Mouse (Mus musculus) central nervous system, embryonic 14 days (tissue): ENCODE measurements around the gene Entpd5. TPM values are rescaled to one million over a fixed set of nuclear protein-coding genes. Genes with fewer than 3 reads are reported as not detected.

Experiments
- polyA plus RNA-seq: library from polyadenylated mRNA; depleted of rRNA; stranded (reverse); fragments of >200 nt; gene quantifications from 2 replicates; pipeline ENCODE4 v1.2.3, GENCODE M21; 2012; rRNA removed

Entpd5 gene
- 8.6 and 8.9 TPM in 2 replicates for polyA plus RNA-seq

GRCm38 (mm10) chr12:84408819-84409507 lies at the start of gene Entpd5, which contains the start of gene Bbof1:
Entpd5 (minus strand) TSS chr12:84409029.
Bbof1 (plus strand) TSS chr12:84409071.

GRCm38 (mm10) chr12:84450718-84451646 lies 42.2 kb upstream of the Entpd5 start, which contains the start of the genes Aldh6a1 and Lin52:
Aldh6a1 (minus strand) TSS chr12:84451004.
Lin52 (plus strand) TSS chr12:84451422.

GRCm38 (mm10) chr12:84416834-84417604 lies 8.2 kb upstream of the Entpd5 start, which contains the start of gene Rnf113a2:
Rnf113a2 (plus strand) TSS chr12:84417196.

GRCm38 (mm10) chr12:84361555-84362489 lies 47.0 kb downstream of the Entpd5 start, which contains the start of the genes Coq6 and Fam161b:
Coq6 (plus strand) TSS chr12:84361657.
Fam161b (minus strand) TSS chr12:84361833.

Other genes starting within 250 kb of the Entpd5 start
- gene Elmsan1, start 190.1 kb downstream of the Entpd5 start, polyA plus RNA-seq: 7.4 and 8.5 TPM in 2 replicates
- 10.5 and 12.4 TPM in 2 replicates for gene Ptgr2, start 123.8 kb downstream of the Entpd5 start, polyA plus RNA-seq
- gene Zfp410, start 92.2 kb downstream of the Entpd5 start, polyA plus RNA-seq: 72.1 and 74.2 TPM in 2 replicates
- 48.4 and 50.5 TPM in 2 replicates for gene Coq6, start 47.4 kb downstream of the Entpd5 start, polyA plus RNA-seq
- 17.3 and 19.5 TPM in 2 replicates for gene Fam161b, start 47.2 kb downstream of the Entpd5 start, polyA plus RNA-seq
- 4.4 TPM in 2 replicates for gene Bbof1, start within 50 bp of the Entpd5 start, polyA plus RNA-seq
- gene Rnf113a2, start 8.2 kb upstream of the Entpd5 start, polyA plus RNA-seq: 18.6 and 20.9 TPM in 2 replicates
- 16.6 and 16.7 TPM in 2 replicates for gene Aldh6a1, start 42.0 kb upstream of the Entpd5 start, polyA plus RNA-seq
- 26.2 and 27.0 TPM in 2 replicates for gene Lin52, start 42.4 kb upstream of the Entpd5 start, polyA plus RNA-seq
- 2.1 and 3.9 TPM in 2 replicates for gene Vsx2, start 160.7 kb upstream of the Entpd5 start, polyA plus RNA-seq
- 26.4 and 28.8 TPM in 2 replicates for gene Abcd4, start 208.4 kb upstream of the Entpd5 start, polyA plus RNA-seq
- gene Vrtn, start 232.0 kb upstream of the Entpd5 start, polyA plus RNA-seq: 0.05 TPM in 1 of 2 replicates, not detected in the other